Mouse (Mus musculus): ENCODE measurements around the gene Pabpc4. TPM values are rescaled to one million over a fixed set of nuclear protein-coding genes. Genes with fewer than 3 reads are reported as not detected.

Gene Pabpc4
- 50.5 and 56.2 TPM in 2 replicates for polyA plus RNA-seq (2014; fragmentation: Nextera tagmentation; extraction: Ambion mirVana)

GRCm38 (mm10) chr4:123261721-123262401 is at the start of gene Pabpc4:
Gene Pabpc4 (plus strand): TSS chr4:123262351.
- no peak within 1 kb of the TSS for H3K4me2 ChIP-seq (ENCODE audit: low read depth, severe bottlenecking)
- DNase-seq (ENCODE audit: low spot score), result no peak
- peaks cover 4% of the 10 kb centered on the region for H3K4me1 ChIP-seq (ENCODE audit: control insufficient read depth, insufficient read depth, low read length)
- no peaks in the 10 kb centered on the region for H3K27me3 ChIP-seq (ENCODE audit: control insufficient read depth, insufficient read depth, low read length)
- H3K27ac ChIP-seq (replicated peaks; ENCODE audit: low read depth, low read length), result no peak within 1 kb of the TSS
- no peak within 1 kb of the TSS for H3K4me3 ChIP-seq (ENCODE audit: low read depth, low read length)
- ATAC-seq (ENCODE audit: insufficient number of reproducible peaks, low FRiP score, low TSS enrichment, low read depth), result no peak
- no peaks in the 10 kb centered on the region for H3K9me3 ChIP-seq (ENCODE audit: control insufficient read depth, low read length)
- no peaks in the 10 kb centered on the region for H3K36me3 ChIP-seq (ENCODE audit: control insufficient read depth, insufficient read depth, low read length)
- no peak within 1 kb of the TSS for H3K9ac ChIP-seq (ENCODE audit: low read length)
- WGBS, result 67% methylated on average over 5 of the region's 5 CpGs

GRCm38 (mm10) chr4:123213975-123214374 is 48.2 kb upstream of the Pabpc4 start:
- Histone ChIP-seq H3K4me2 (ENCODE audit: low read depth, severe bottlenecking) (no peak overlapping the region), H3K9me3 (ENCODE audit: control insufficient read depth, low read length) (no peaks in the 10 kb centered on the region), H3K4me1 (ENCODE audit: control insufficient read depth, insufficient read depth, low read length) (no peaks in the 10 kb centered on the region), H3K27me3 (ENCODE audit: control insufficient read depth, insufficient read depth, low read length) (no peaks in the 10 kb centered on the region), H3K4me3 (ENCODE audit: low read depth, low read length) (no peak overlapping the region), H3K36me3 (ENCODE audit: control insufficient read depth, insufficient read depth, low read length) (no peaks in the 10 kb centered on the region), H3K27ac (replicated peaks; ENCODE audit: low read depth, low read length) (no peak overlapping the region), H3K9ac (ENCODE audit: low read length) (no peak overlapping the region)
- 90% methylated on average over 9 of the region's 9 CpGs for WGBS
- DNase-seq (ENCODE audit: low spot score), result no peak
- ATAC-seq (ENCODE audit: insufficient number of reproducible peaks, low FRiP score, low TSS enrichment, low read depth), result no peak

DNA sequence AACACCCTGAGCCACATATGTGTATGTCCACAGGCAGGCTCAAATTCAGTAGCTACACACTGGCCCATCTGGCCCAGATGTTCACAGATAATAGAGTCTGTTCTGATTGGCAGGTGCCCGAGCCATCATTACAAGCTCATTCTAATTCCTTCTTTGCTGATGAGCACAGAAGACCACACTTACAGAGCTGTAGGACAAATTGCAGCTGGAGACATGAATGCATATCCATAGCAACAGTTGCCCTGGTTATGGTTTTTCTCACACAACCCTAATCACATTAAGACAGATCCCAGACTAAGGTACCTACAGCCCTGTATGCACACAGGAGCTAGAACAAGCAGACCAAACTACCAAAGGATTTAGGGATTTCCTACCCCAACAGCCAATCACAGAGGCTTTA is 46.8 kb upstream of the Pabpc4 start:
- Histone ChIP-seq H3K9me3 (ENCODE audit: control insufficient read depth, low read length) (no peaks in the 10 kb centered on the region), H3K9ac (ENCODE audit: low read length) (no peak overlapping the region), H3K4me3 (ENCODE audit: low read depth, low read length) (no peak overlapping the region), H3K27ac (replicated peaks; ENCODE audit: low read depth, low read length) (no peak overlapping the region), H3K27me3 (ENCODE audit: control insufficient read depth, insufficient read depth, low read length) (no peaks in the 10 kb centered on the region), H3K4me1 (ENCODE audit: control insufficient read depth, insufficient read depth, low read length) (no peaks in the 10 kb centered on the region), H3K4me2 (ENCODE audit: low read depth, severe bottlenecking) (no peak overlapping the region), H3K36me3 (ENCODE audit: control insufficient read depth, insufficient read depth, low read length) (no peaks in the 10 kb centered on the region)
- no peak for DNase-seq (ENCODE audit: low spot score)
- ATAC-seq (ENCODE audit: insufficient number of reproducible peaks, low FRiP score, low TSS enrichment, low read depth), result no peak
- WGBS, result 82% methylated on average over 1 of the region's 1 CpGs

- Histone ChIP-seq H3K27ac (replicated peaks; ENCODE audit: low read depth, low read length) (no peak overlapping the region), H3K4me2 (ENCODE audit: low read depth, severe bottlenecking) (no peak overlapping the region), H3K9me3 (ENCODE audit: control insufficient read depth, low read length) (no peaks in the 10 kb centered on the region), H3K27me3 (ENCODE audit: control insufficient read depth, insufficient read depth, low read length) (no peaks in the 10 kb centered on the region), H3K4me1 (ENCODE audit: control insufficient read depth, insufficient read depth, low read length) (no peaks in the 10 kb centered on the region), H3K9ac (ENCODE audit: low read length) (no peak overlapping the region), H3K4me3 (ENCODE audit: low read depth, low read length) (no peak overlapping the region), H3K36me3 (ENCODE audit: control insufficient read depth, insufficient read depth, low read length) (no peaks in the 10 kb centered on the region)
- ATAC-seq (ENCODE audit: insufficient number of reproducible peaks, low FRiP score, low TSS enrichment, low read depth) (no peak), DNase-seq (ENCODE audit: low spot score) (peak; percentile 61)
- 16% methylated on average over 1 of the region's 1 CpGs for WGBS
These were observed 45.4 kb upstream of the Pabpc4 start for GRCm38 (mm10) chr4:123216782-123217181.

GRCm38 (mm10) chr4:123219720-123220357 is 42.3 kb upstream of the Pabpc4 start:
- H3K27ac ChIP-seq (replicated peaks; ENCODE audit: low read depth, low read length), result no peak overlapping the region
- ATAC-seq (ENCODE audit: insufficient number of reproducible peaks, low FRiP score, low TSS enrichment, low read depth) (peak; percentile 79), DNase-seq (ENCODE audit: low spot score) (peak; percentile 84)
- H3K4me3 ChIP-seq (ENCODE audit: low read depth, low read length), result no peak overlapping the region
- WGBS, result 73% methylated on average over 15 of the region's 15 CpGs
- H3K27me3 ChIP-seq (ENCODE audit: control insufficient read depth, insufficient read depth, low read length), result no peaks in the 10 kb centered on the region
- no peaks in the 10 kb centered on the region for H3K9me3 ChIP-seq (ENCODE audit: control insufficient read depth, low read length)
- no peak overlapping the region for H3K4me2 ChIP-seq (ENCODE audit: low read depth, severe bottlenecking)
- H3K9ac ChIP-seq (ENCODE audit: low read length), result no peak overlapping the region
- no peaks in the 10 kb centered on the region for H3K4me1 ChIP-seq (ENCODE audit: control insufficient read depth, insufficient read depth, low read length)
- no peaks in the 10 kb centered on the region for H3K36me3 ChIP-seq (ENCODE audit: control insufficient read depth, insufficient read depth, low read length)

GRCm38 (mm10) chr4:123220637-123221036 is 41.5 kb upstream of the Pabpc4 start:
- no peak for ATAC-seq (ENCODE audit: insufficient number of reproducible peaks, low FRiP score, low TSS enrichment, low read depth)
- 78% methylated on average over 4 of the region's 4 CpGs for WGBS
- no peaks in the 10 kb centered on the region for H3K27me3 ChIP-seq (ENCODE audit: control insufficient read depth, insufficient read depth, low read length)

GRCm38 (mm10) chr4:123223309-123223708 is 38.8 kb upstream of the Pabpc4 start:
- no peak for ATAC-seq (ENCODE audit: insufficient number of reproducible peaks, low FRiP score, low TSS enrichment, low read depth)
- 0 out of 2 replicates have a peak, but pooled peaks cover 1% of the 10 kb centered on the region for H3K27me3 ChIP-seq (ENCODE audit: control insufficient read depth, insufficient read depth, low read length)
- no peak overlapping the region for H3K4me3 ChIP-seq (ENCODE audit: low read depth, low read length)
- peak; percentile 50 for DNase-seq (ENCODE audit: low spot score)
- no peak overlapping the region for H3K9ac ChIP-seq (ENCODE audit: low read length)
- H3K36me3 ChIP-seq (ENCODE audit: control insufficient read depth, insufficient read depth, low read length), result no peaks in the 10 kb centered on the region
- WGBS, result 47% methylated on average over 3 of the region's 3 CpGs
- no peak overlapping the region for H3K4me2 ChIP-seq (ENCODE audit: low read depth, severe bottlenecking)
- H3K27ac ChIP-seq (replicated peaks; ENCODE audit: low read depth, low read length), result no peak overlapping the region
- no peaks in the 10 kb centered on the region for H3K9me3 ChIP-seq (ENCODE audit: control insufficient read depth, low read length)
- H3K4me1 ChIP-seq (ENCODE audit: control insufficient read depth, insufficient read depth, low read length), result peaks cover 2% of the 10 kb centered on the region

More at GRCm38 (mm10) chr4:123220637-123221036, 41.5 kb upstream of the Pabpc4 start:
- H3K9me3 ChIP-seq (ENCODE audit: control insufficient read depth, low read length), result no peaks in the 10 kb centered on the region
- no peak overlapping the region for H3K4me2 ChIP-seq (ENCODE audit: low read depth, severe bottlenecking)
- no peaks in the 10 kb centered on the region for H3K36me3 ChIP-seq (ENCODE audit: control insufficient read depth, insufficient read depth, low read length)
- no peak overlapping the region for H3K9ac ChIP-seq (ENCODE audit: low read length)
- no peaks in the 10 kb centered on the region for H3K4me1 ChIP-seq (ENCODE audit: control insufficient read depth, insufficient read depth, low read length)
- H3K4me3 ChIP-seq (ENCODE audit: low read depth, low read length), result no peak overlapping the region
- H3K27ac ChIP-seq (replicated peaks; ENCODE audit: low read depth, low read length), result no peak overlapping the region
- no peak for DNase-seq (ENCODE audit: low spot score)

DNA sequence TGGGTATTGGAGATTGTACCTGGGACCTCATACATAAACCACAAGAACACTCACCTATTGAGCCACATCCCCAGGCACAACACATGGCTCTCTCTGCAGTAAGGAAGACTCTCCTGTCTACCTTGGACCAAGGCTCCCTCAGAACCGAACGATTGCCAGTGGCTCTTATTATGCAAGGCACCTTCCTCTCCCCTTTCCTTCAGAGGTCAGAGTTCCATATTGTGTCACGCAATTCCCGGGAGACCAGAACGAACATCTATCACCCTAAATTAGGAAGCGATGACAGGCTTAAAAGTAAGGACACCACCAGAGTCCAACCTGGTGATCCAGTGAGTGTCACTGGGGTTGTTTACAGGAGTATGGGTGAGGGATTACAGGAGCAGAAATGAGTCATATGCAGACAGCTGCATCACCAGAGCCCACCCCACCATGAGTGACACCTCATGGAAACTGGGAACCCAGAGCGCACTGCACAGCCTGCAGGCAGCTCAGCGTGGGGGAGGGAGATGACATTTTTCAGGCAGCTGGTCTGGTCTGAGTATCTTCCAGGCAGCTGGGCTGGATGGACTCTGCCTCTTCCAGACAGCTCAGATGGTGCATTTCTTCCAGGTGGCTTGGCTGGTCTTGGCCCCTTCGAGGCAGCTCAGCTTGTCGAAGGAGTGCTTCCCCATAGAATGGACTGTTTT is 36.3 kb upstream of the Pabpc4 start:
- H3K9me3 ChIP-seq (ENCODE audit: control insufficient read depth, low read length), result no peaks in the 10 kb centered on the region
- 63% methylated on average over 10 of the region's 10 CpGs for WGBS
- H3K4me3 ChIP-seq (ENCODE audit: low read depth, low read length), result no peak overlapping the region
- H3K4me2 ChIP-seq (ENCODE audit: low read depth, severe bottlenecking), result no peak overlapping the region
- peaks cover 9% of the 10 kb centered on the region for H3K4me1 ChIP-seq (ENCODE audit: control insufficient read depth, insufficient read depth, low read length)
- H3K27me3 ChIP-seq (ENCODE audit: control insufficient read depth, insufficient read depth, low read length), result 0 out of 2 replicates have a peak, but pooled peaks cover 6% of the 10 kb centered on the region
- no peak overlapping the region for H3K9ac ChIP-seq (ENCODE audit: low read length)
- no peaks in the 10 kb centered on the region for H3K36me3 ChIP-seq (ENCODE audit: control insufficient read depth, insufficient read depth, low read length)
- no peak for DNase-seq (ENCODE audit: low spot score)
- ATAC-seq (ENCODE audit: insufficient number of reproducible peaks, low FRiP score, low TSS enrichment, low read depth), result no peak
- no peak overlapping the region for H3K27ac ChIP-seq (replicated peaks; ENCODE audit: low read depth, low read length)
